Mouse (Mus musculus) kidney, adult 2 months (tissue): ENCODE data around the gene Gnaq.

ENCODE experiments used
- CTCF ChIP-seq: fragments of 200-500 bp; conservative IDR thresholded peaks from 2 replicates; pipeline ENCODE4 v1.5.1; 2011; ENCODE audit warnings: low read depth, mild to moderate bottlenecking, control low read depth, low read length, moderate library complexity, mixed read lengths; ENCODE audit not compliant: insufficient read depth, insufficient read length
- POLR2A ChIP-seq: fragments of 200-500 bp; IDR thresholded peaks from one replicate; pipeline ENCODE4 v1.6.1; 2011; ENCODE audit warnings: low read depth, low read length, control low read depth

GRCm38 (mm10) chr19:16271002-16271401, 138.4 kb downstream of the Gnaq start:
- TF ChIP-seq CTCF (no peak), POLR2A (no peak)
